Mouse (Mus musculus): ENCODE measurements around the gene Bglap.
"Not testable (repeated sequence)": the region's sequence is repeated elsewhere in the genome, so short reads cannot be mapped to it uniquely, and the experiment has no call there.

Gene Bglap

DNA sequence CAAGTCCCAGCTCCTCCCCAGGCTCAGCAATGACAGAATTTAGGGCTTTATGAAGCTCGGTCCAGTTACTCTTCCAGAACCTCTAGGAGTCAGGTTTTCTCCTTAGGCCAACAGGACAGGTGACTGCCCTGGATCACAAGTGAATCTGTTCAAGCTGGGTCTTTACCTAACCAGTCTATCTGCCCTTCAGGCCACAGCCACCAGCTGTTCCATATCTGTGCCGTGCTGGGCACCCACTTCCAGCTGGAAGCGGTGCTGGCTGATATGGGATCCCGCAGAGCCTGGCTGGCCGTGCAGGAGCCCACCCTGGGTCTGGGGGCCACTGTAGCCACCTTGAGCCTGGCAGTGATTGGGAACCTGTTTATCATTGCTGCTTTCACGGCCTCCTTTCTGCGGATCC, 1.9 kb downstream of the Bglap start:
- not testable (repeated sequence) for DNase-seq

DNA sequence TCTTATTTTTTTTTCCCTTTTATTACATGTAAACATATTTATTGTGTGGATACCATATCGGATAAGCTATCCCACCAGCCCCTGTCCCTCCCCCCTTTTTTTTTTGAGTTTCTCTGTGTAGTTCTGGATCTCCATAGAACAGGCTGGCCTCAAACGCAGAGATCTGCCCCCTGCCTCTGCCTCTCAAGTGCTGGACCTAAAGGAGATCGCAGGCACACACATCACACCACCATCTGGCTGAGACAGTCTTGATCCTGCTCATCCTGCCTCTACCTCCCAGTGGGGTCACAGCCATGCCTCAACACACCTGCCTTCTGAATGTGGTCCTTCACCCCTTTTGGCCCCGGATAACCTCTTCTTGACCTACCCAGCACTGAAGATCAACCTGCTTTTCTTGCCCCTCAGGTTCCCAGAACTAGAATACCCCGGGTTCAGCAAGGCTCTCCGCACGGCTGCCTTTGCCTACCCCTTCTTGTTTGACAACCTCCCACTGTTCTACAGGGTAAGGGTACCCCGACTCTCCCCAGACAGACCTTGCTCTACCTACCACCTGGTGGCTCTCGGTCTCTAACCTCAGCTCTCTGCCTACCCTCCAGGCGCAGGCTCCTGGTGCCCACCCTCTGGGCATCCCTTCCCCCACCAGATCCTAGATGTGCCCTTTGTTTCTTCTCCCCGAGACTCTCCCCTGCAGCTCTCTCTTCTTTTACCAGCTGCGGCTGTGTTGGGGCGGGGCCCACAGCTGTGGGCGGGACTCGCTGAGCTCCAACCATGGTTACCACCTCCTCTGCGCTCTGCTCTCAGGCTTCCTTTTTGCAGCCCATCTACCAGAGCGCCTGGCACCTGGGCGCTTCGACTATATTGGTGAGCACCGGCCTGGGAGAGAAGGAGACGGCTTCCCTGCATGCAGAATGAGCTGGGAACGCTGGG, 2.6 kb downstream of the Bglap start:
- DNase-seq = peak; percentile 71

DNA sequence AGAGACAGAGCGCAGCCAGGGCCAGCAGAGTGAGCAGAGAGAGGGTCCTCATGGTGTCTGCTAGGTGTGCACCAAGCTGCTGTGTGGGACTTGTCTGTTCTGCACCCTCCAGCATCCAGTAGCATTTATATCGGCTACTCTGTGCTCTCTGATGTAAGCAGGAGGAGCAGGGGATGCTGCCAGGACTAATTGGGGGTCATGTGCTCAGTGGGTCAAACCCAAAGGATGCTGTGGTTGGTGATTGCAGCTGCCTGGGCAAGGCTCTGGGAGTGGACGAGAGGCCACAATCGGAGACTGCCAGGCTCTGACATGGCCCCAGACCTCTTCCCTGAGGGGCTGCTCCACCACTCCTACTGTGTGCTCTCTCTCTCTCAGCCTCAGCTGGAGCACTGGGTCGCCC, 5.7 kb downstream of the Bglap start, which contains the start of gene Bglap2:
Bglap2 (minus strand) TSS at position 101 of the 400 bp plus-strand sequence.
- DNase-seq = not testable (repeated sequence)

DNA sequence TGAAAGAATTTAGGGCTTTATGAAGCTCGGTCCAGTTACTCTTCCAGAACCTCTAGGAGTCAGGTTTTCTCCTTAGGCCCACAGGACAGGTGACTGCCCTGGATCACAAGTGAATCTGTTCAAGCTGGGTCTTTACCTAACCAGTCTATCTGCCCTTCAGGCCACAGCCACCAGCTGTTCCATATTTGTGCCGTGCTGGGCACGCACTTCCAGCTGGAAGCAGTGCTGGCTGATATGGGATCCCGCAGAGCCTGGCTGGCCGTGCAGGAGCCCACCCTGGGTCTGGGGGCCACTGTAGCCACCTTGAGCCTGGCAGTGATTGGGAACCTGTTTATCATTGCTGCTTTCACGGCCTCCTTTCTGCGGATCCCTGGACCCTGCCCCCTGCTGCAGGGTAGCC, 7.6 kb downstream of the Bglap start:
- not testable (repeated sequence) for DNase-seq

DNA sequence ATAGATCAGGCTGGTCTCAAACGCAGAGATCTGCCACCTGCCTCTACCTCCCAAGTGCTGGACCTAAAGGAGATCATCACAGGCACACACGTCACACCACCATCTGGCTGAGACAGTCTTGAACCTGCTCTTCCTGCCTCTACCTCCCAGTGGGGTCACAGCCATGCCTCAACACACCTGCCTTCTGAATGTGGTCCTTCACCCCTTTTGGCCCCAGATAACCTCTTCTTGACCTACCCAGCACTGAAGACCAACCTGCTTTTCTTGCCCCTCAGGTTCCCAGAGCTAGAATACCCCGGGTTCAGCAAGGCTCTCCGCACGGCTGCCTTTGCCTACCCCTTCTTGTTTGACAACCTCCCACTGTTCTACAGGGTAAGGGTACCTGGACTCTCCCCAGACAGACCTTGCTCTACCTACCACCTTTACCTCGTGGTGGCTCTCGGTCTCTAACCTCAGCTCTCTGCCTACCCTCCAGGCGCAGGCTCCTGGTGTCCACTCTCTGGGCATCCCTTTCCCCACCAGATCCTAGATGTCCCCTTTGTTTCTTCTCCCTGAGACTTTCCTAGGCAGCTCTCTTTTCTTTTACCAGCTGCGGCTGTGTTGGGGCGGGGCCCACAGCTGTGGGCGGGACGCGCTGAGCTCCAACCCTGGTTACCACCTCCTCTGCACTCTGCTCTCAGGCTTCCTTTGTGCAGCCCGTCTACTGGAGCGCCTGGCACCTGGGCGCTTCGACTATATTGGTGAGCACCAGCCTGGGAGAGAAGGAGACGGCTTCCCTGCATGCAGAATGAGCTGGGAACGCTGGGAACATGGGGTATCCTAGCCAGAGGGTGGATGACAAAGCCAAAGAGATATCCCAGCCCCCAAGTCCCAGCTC, 8.3 kb downstream of the Bglap start:
- DNase-seq = peak; percentile 64

DNA sequence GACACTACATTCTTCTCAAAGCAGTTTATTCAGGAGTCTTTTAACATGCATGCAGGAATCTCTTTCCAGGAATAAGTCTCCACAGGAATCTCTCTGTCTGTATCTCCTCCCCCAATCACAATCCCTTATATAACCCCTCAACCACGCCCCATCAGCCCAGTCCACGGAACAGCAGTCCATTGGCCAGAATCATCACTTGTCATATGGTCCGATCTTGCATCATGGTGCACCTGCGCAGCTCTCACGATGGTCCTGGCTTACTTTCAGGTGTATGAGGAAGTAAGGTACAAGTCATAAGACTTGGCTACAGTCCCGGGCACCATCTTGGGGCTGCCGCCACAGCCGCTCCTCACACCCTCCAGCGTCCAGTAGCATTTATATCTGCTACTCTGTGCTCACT, 11.6 kb downstream of the Bglap start, which contains the start of gene Bglap3:
Bglap3 (minus strand) TSS at position 101 of the 400 bp plus-strand sequence.
- DNase-seq = not testable (repeated sequence)

DNA sequence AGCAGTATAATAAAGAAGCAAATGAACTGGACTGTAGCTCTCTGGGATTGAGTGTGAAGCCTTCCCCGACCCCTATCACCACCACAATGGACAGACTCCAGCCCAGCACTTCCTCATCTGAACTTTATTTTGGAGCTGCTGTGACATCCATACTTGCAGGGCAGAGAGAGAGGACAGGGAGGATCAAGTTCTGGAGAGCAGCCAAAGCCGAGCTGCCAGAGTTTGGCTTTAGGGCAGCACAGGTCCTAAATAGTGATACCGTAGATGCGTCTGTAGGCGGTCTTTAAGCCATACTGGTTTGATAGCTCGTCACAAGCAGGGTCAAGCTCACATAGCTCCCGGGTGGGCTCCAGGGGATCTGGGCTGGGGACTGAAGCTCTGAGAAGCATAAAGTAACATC, 15.8 kb downstream of the Bglap start:
- DNase-seq = not testable (repeated sequence)

DNA sequence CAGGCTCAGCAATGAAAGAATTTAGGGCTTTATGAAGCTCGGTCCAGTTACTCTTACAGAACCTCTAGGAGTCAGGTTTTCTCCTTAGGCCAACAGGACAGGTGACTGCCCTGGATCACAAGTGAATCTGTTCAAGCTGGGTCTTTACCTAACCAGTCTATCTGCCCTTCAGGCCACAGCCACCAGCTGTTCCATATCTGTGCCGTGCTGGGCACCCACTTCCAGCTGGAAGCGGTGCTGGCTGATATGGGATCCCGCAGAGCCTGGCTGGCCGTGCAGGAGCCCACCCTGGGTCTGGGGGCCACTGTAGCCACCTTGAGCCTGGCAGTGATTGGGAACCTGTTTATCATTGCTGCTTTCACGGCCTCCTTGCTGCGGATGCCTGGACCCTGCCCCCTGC, 16.7 kb downstream of the Bglap start:
- DNase-seq = not testable (repeated sequence)

DNA sequence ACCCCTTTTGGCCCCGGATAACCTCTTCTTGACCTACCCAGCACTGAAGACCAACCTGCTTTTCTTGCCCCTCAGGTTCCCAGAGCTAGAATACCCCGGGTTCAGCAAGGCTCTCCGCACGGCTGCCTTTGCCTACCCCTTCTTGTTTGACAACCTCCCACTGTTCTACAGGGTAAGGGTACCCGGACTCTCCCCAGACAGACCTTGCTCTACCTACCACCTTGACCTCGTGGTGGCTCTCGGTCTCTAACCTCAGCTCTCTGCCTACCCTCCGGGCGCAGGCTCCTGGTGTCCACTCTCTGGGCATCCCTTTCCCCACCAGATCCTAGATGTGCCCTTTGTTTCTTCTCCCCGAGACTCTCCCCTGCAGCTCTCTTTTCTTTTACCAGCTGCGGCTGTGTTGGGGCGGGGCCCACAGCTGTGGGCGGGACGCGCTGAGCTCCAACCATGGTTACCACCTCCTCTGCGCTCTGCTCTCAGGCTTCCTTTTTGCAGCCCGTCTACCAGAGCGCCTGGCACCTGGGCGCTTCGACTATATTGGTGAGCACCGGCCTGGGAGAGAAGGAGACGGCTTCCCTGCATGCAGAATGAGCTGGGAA, 17.3 kb downstream of the Bglap start:
- peak; percentile 84 for DNase-seq

DNA sequence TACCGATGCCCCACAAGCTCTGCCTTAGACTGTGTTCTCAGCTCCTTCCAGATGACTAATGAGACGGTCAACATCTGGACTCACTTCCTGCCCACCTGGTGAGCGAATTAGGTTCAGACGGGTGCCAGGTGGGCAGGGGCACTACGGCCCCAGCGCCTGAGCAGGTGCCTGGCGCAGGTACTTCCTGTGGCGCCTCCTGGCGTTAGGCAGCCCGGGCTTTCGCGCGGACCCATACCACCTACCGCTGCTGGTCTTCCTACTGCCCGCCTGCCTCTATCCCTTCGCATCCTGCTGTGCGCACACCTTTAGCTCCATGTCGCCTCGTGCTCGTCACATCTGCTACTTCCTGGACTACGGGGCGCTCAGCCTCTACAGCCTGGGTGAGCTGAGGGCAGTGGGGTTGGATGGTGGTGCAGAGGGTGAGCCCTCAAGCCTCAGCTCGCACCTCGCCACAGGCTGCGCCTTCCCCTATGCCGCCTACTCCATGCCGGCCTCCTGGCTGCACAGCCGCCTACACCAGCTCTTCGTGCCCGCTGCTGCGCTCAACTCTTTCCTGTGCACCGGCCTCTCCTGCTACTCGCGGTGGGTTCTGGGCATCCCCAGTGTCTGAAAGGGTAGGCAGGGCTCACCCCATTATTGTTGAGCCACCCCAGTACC, 18.4 kb downstream of the Bglap start:
- peak; percentile 19 for DNase-seq

DNA sequence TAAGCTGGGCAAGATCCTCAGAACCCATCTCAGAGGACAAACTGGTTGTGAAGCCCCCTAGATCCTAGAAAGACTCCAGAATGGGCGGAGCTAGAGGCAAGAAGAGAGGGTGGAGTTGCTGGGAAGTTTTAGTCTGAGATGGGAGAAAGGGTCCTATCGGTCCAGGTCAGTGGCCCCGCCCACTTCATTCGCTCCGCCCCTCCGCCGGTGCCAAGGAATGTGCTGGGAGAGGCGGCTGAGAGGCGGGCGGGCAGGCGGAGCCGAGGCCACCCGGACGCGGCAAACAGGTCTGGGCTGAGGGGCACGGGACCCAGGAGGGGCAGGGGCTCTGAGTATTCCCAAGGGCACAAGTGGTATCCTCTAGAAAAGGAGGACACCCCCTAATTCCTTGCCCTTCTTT, 19.9 kb downstream of the Bglap start, which contains the start of gene Paqr6:
Paqr6 (plus strand) TSS at position 248 of the 400 bp plus-strand sequence.
- no peak for DNase-seq

DNA sequence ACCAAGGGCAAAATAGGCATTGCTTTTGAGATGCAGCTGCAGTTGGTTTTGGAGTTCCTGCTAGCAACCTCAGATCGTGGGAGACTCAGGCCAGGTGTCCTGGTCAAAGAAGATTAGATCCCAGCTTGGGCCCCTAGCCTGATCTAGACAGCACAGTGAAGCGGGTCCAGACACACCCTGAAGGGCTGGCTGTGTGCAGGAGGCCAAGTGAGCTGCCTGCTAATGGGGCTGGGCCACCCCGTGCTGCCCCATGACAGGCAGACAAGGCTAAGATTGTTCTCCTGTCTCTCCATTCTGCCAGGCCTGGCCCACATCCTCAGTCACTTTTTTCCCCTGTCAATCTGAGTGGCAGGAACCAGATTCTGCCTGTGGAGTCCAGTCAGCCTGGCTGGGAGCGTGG, 20.6 kb downstream of the Bglap start:
- no peak for DNase-seq

DNA sequence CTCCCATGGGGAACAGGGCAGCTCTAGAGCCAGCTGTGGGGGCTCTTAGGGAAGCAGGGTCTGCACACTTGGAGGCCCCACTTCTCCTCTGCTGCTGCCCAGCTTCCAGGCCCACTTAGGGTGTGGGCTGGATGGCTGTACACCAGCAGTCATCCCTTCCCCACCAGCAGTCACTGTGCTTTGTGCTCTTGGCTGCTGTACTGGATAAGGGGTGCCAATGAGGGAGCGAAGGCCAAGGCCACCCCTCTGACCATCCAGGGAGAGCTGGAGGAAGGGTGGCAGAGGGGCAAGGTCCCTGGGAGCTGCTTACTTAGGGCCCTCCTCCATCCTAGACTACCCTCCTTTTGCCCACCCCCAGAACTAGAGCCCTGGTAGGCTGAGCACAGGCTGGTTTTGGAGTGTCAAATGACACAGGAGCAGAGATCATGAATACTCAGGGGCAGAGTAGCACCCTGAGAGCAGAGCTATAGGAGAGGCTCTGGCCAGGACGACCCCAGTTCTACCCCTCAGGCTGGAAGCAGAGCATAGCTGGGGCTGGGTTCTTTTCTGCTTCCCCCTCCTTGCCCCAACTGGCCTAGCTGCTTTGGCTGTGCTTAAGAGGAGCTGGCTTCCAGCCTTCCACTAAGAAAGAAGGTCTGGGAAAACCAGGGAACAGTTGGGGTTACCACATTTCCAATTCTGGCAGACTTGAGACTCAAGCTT, 22.5 kb downstream of the Bglap start:
- DNase-seq = no peak

DNA sequence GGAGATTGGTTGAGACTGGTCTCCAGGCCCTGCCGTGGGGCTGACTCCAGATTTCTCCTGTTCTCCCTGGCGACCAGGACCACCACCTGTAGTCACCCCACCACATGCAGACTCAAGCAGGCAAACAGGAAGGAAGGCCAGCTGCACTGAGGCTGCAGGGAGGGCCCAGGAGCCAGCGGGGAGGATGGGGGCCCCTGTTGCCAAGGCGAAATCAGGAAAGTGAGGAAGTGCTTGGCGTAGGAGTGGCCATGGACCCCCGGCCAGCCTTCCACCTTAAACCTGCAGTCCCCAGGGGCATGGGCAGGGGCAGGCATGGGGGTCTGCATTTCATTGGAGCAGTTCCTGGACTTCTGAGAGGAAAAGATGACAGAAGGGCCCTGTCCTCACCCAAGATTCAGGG, 23.2 kb downstream of the Bglap start:
- peak; percentile 31 for DNase-seq

DNA sequence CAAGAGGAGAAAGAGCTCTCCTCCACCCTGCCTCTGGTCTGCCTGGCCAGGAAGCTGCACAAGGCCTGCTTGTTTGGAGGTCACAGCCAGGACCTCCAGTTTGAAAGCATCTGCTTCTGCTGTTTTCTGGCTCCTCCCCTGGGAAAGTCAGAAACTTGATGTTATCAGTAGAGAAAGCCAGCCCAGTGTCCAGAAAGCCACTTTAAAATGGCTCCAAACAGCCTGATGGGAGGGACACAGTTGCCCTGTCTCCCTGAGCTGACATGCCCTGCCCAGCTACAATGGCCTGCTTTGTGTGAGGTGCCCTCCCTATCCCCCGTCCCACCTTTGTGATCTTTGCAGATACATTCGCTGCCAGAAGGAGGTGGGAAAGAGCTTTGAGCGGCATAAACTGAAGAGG, 24.3 kb downstream of the Bglap start:
- no peak for DNase-seq

DNA sequence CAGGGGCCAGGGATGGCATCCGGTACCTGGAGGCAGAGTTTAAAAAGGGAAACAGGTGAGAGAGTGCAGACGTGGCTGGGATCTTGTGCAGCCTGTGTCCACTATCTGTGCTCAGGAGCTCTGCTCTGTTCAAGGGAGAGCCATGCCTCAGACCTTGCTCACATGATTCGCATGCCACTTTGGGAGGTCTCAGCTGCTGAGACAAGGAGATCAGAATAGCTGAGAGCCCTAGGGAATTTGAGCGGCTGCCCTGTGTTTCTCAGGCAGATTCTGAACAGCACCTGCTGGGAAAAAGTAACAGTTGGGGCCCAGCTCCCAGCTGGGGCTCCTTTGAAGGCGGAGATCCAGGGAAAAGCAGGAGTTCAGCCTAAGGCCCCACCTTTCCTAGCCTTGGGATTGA, 24.7 kb downstream of the Bglap start:
- no peak for DNase-seq

DNA sequence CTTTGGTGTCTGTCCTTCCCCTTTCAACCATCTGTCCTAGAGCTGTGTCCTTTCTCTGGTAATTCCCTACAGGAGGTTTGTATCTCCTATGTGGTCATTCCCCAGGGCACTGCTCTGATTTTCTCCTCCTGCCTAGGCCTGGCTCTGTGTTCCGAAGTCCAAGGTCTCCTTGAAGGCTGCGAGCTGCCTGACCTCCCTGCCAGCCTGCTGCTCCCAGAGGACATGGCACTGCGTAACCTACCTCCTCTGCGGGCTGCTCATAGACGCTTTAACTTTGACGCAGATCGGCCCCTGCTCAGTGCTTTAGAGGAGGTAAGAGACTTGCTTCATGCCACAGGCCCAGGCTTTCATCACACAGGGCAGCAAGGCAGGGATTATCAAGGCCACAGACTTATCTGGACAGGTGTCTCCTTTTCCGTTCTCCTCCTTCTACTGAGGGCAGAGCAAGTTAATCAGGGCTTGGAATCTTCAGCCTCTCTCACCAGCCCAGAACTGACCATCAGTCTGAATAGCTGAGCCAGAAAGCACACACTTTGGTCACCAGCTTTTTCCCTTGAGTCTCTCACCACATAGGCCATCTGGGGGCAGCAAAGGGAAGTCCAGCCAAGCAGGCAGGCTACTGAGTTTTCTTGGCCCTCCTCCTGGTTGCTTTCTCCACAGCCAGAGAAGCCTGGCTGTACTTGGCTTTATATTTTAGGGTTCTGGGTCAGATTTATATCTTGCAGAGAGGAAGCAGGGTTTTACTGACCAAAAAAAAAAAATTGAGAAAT, 29.7 kb downstream of the Bglap start:
- no peak for DNase-seq

DNA sequence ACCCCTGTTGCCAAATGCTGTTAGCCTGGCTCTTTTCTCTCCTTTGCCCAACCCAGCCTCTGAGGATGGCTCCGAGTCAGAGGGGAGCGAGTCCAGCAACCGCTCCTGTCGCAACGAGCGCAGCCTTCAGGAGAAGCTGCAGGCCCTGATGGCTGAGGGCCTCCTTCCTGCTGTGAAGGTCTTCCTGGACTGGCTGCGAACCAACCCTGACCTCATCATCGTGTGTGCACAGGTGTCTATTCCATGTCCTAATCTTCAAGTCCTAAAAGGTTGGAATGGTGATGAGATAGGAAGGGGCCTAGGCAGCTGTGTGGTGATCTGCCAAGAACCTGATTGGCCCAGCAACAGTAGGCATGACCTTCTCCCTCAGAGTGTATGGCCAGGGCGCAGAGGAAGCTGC, 31.4 kb downstream of the Bglap start:
- DNase-seq = no peak

DNA sequence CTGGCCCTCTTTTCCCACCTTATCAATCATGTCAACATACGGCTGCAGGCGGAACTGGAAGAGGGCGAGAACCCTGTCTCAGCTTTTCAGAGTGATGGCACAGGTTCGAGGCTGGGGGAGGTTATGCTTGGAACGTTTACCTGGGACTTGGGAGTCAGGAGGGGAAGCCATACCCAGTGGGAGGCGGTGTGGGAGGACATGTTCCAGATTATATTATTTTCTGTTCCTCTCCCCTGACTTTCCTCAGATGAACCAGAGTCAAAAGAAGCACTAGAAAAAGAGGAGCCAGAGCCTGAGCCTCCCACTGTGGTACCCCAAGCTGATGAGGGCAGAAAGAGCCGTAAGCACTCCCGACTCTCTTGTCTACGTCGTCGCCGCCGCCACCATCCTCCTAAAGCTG, 33.5 kb downstream of the Bglap start:
- DNase-seq = no peak

DNA sequence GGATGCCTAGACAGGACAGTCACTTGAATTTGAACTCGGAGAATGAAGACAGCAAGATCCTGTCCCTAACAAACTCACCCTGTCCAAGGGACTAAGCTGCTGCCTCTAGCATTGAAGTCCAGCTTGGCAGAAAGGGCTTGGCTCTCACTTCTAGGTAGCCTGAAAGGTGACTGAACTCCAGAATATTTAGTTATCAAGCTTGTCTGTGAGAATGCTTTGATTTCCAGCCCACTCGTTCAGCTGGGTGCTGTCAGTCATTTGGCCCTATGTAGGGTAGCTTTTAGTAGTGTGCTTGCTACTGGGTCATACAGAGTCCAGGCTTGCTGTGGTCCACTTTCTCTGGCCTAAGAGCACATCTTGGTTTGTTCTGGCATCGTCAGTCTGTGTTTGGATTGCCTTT, 45.3 kb downstream of the Bglap start:
- no peak for DNase-seq

DNA sequence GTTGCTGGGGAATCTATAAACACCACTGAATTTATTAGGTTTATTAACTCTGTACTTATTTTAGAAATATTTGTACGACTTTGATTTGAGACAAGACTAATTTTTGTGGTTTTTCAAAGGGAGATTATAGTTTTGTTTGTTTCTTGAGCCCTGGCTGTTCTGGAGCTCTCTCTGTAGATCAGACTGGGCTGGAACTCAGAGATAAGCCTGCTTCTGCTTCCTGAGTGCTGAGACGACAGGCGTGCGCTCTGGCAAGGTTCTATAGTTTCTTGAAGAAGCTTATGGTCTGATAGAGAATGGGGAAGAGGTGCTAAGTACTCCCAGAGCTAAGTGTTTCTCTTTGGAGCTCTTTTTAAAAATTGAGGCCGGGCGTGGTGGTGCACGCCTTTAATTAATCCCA, 45.9 kb downstream of the Bglap start:
- DNase-seq = no peak

Data from thymus, postnatal 25 days (tissue).